Mouse (Mus musculus): ENCODE data around the gene Syt8.

DNA sequence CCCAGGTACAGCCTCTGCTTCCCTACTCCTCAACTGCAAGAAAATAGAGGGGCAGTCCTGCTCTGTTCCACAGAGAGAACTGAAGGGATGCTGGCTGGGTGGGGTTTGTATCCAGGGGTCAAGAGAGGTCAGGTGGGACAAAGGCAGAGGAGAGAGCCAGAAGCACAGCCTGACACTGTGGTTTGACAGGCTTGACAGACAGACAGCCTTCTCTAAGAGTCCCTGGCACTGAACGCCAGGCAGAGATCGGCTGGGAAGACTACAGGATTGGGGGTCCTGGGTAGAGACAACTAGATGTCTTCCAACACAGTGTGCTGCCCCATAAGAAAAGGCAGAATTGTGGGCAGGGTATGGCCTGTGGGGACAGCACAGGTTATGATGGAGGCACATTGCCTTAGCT lies 43.9 kb downstream of the Syt8 start:
- no peak for TF ChIP-seq GATA1 (IDR thresholded peaks at IDR 0.05; ENCODE audit: borderline replicate concordance, low read length)
- TF ChIP-seq FLI1 (IDR thresholded peaks at IDR 0.05; ENCODE audit: low read length): no peak
